Mouse (Mus musculus): ENCODE results near the gene Tmem259. TPM values are rescaled to one million over a fixed set of nuclear protein-coding genes. Genes with fewer than 3 reads are reported as not detected.
A peak's percentile ranks its signal among the peaks of the same experiment; 100 is the strongest.

Tmem259 gene
- total RNA-seq, 2 experiments from 2014 or later = 136 TPM

- intact Hi-C loops (cut with DNase I) = loop anchor here (2.0 to 10.0 kb wide), 2 partner anchors 16 to 116 kb away; no protein-coding TSS in a partner anchor
- DNase-seq (ENCODE audit: extremely low spot score in 1 of 2, low spot score in 2 of 2) = no peak
These were observed 33.5 kb downstream of the Tmem259 start for GRCm38 (mm10) chr10:79950661-79951060.

- intact Hi-C loops (cut with DNase I) = loop anchor here (2.0 to 10.0 kb wide), 2 partner anchors 15 to 115 kb away; no protein-coding TSS in a partner anchor
- DNase-seq (ENCODE audit: extremely low spot score in 1 of 2, low spot score in 2 of 2) = no peak
These were observed 34.3 kb downstream of the Tmem259 start for GRCm38 (mm10) chr10:79949873-79950272.

GRCm38 (mm10) chr10:79947502-79947901 lies 36.6 kb downstream of the Tmem259 start:
- intact Hi-C loops (cut with DNase I) = no loop called here
- DNase-seq (ENCODE audit: extremely low spot score in 1 of 2, low spot score in 2 of 2) = no peak

- intact Hi-C loops (cut with DNase I) = no loop called here
- DNase-seq (ENCODE audit: extremely low spot score in 1 of 2, low spot score in 2 of 2) = no peak
These were observed 37.3 kb downstream of the Tmem259 start for GRCm38 (mm10) chr10:79946752-79947322.

- intact Hi-C loops (cut with DNase I) = no loop called here
- no peak for DNase-seq (ENCODE audit: extremely low spot score in 1 of 2, low spot score in 2 of 2)
These were observed 38.5 kb downstream of the Tmem259 start for GRCm38 (mm10) chr10:79945507-79946234.

- intact Hi-C loops (cut with DNase I) = no loop called here
- no peak for DNase-seq (ENCODE audit: extremely low spot score in 1 of 2, low spot score in 2 of 2)
These were observed 40.6 kb downstream of the Tmem259 start for GRCm38 (mm10) chr10:79943471-79943901.

GRCm38 (mm10) chr10:79942988-79943387 lies 41.1 kb downstream of the Tmem259 start:
- DNase-seq (ENCODE audit: extremely low spot score in 1 of 2, low spot score in 2 of 2) = no peak
- intact Hi-C loops (cut with DNase I) = no loop called here

GRCm38 (mm10) chr10:79940749-79941148 lies 43.4 kb downstream of the Tmem259 start:
- peak in 1 of 2 experiments; percentile 68 for DNase-seq (ENCODE audit: extremely low spot score in 1 of 2, low spot score in 2 of 2)
- intact Hi-C loops (cut with DNase I) = no loop called here

- intact Hi-C loops (cut with DNase I) = no loop called here
- no peak for DNase-seq (ENCODE audit: extremely low spot score in 1 of 2, low spot score in 2 of 2)
These were observed 46.2 kb downstream of the Tmem259 start for GRCm38 (mm10) chr10:79937775-79938526.

- DNase-seq (ENCODE audit: extremely low spot score in 1 of 2, low spot score in 2 of 2) = peak in 1 of 2 experiments; percentile 78
- intact Hi-C loops (cut with DNase I) = no loop called here
These were observed 47.2 kb downstream of the Tmem259 start for GRCm38 (mm10) chr10:79936911-79937441.

GRCm38 (mm10) chr10:79936284-79936910 lies 47.7 kb downstream of the Tmem259 start:
- intact Hi-C loops (cut with DNase I) = no loop called here
- DNase-seq (ENCODE audit: extremely low spot score in 1 of 2, low spot score in 2 of 2) = no peak

- DNase-seq (ENCODE audit: extremely low spot score in 1 of 2, low spot score in 2 of 2) = no peak
These were observed 49.1 kb downstream of the Tmem259 start for GRCm38 (mm10) chr10:79934794-79935569.

GRCm38 (mm10) chr10:79934272-79934721 lies 49.8 kb downstream of the Tmem259 start:
- DNase-seq (ENCODE audit: extremely low spot score in 1 of 2, low spot score in 2 of 2) = peak; percentile 76 to 94
- intact Hi-C loops (cut with DNase I) = loop anchor here (2.0 kb wide), 1 partner anchor 17 kb away; no protein-coding TSS in a partner anchor

More at GRCm38 (mm10) chr10:79934794-79935569, 49.1 kb downstream of the Tmem259 start:
- intact Hi-C loops (cut with DNase I) = loop anchor here (2.0 kb wide), 1 partner anchor 16 kb away; no protein-coding TSS in a partner anchor

- no peak for DNase-seq (ENCODE audit: extremely low spot score in 1 of 2, low spot score in 2 of 2)
- intact Hi-C loops (cut with DNase I) = loop anchor here (2.0 kb wide), 1 partner anchor 17 kb away; no protein-coding TSS in a partner anchor
These were observed 50.3 kb downstream of the Tmem259 start for GRCm38 (mm10) chr10:79933861-79934260.

- DNase-seq (ENCODE audit: extremely low spot score in 1 of 2, low spot score in 2 of 2) = peak in 1 of 2 experiments; percentile 64
- intact Hi-C loops (cut with DNase I) = no loop called here
These were observed 50.9 kb downstream of the Tmem259 start for GRCm38 (mm10) chr10:79933145-79933679.

- intact Hi-C loops (cut with DNase I) = no loop called here
- peak; percentile 58 to 93 for DNase-seq (ENCODE audit: extremely low spot score in 1 of 2, low spot score in 2 of 2)
These were observed 51.4 kb downstream of the Tmem259 start for GRCm38 (mm10) chr10:79932736-79933135.

- intact Hi-C loops (cut with DNase I) = no loop called here
- DNase-seq (ENCODE audit: extremely low spot score in 1 of 2, low spot score in 2 of 2) = no peak
These were observed 52.3 kb downstream of the Tmem259 start for GRCm38 (mm10) chr10:79931797-79932196.

GRCm38 (mm10) chr10:79930826-79931186 lies 53.3 kb downstream of the Tmem259 start:
- DNase-seq (ENCODE audit: extremely low spot score in 1 of 2, low spot score in 2 of 2) = no peak
- intact Hi-C loops (cut with DNase I) = no loop called here

Measured in left cerebral cortex, postnatal 10 days (tissue).